Mouse (Mus musculus): ENCODE results near the gene Asphd2. TPM values are rescaled to one million over a fixed set of nuclear protein-coding genes. Genes with fewer than 3 reads are reported as not detected.
"Not testable (repeated sequence)": the region's sequence is repeated elsewhere in the genome, so short reads cannot be mapped to it uniquely, and the experiment has no call there.

Gene Asphd2
- polyA plus RNA-seq, 1 experiment from 2014 or later, result 5.4 TPM

GRCm38 (mm10) chr5:112418023-112418422, 23.4 kb upstream of the Asphd2 start:
- Histone ChIP-seq H3K36me3 (ENCODE audit: control insufficient read depth, insufficient read depth, low read length) (no peaks in the 10 kb centered on the region), H3K27me3 (ENCODE audit: control insufficient read depth, insufficient read depth, low read length) (peaks cover 25% of the 10 kb centered on the region), H3K4me3 (ENCODE audit: low read depth, low read length) (no peak overlapping the region), H3K9ac (ENCODE audit: low read depth, low read length) (no peak overlapping the region), H3K9me3 (replicated peaks; ENCODE audit: control insufficient read depth, low read length) (peaks cover 5% of the 10 kb centered on the region; the same call in 1 of the 2 replicates), H3K4me1 (ENCODE audit: control insufficient read depth, insufficient read depth, low read length) (no peaks in the 10 kb centered on the region), H3K4me2 (no peak overlapping the region), H3K27ac (ENCODE audit: low read depth, low read length) (no peak overlapping the region)
- WGBS (ENCODE audit: insufficient replicate concordance), result 55% methylated on average over 4 of the region's 4 CpGs
- no peak for ATAC-seq (replicated peaks; ENCODE audit: insufficient number of reproducible peaks, low FRiP score, low TSS enrichment)

- WGBS (ENCODE audit: insufficient replicate concordance), result 59% methylated on average over 5 of the region's 5 CpGs
- Histone ChIP-seq H3K36me3 (ENCODE audit: control insufficient read depth, insufficient read depth, low read length) (no peaks in the 10 kb centered on the region), H3K4me3 (ENCODE audit: low read depth, low read length) (no peak overlapping the region), H3K9me3 (replicated peaks; ENCODE audit: control insufficient read depth, low read length) (peaks cover 5% of the 10 kb centered on the region; the same call in 1 of the 2 replicates), H3K4me1 (ENCODE audit: control insufficient read depth, insufficient read depth, low read length) (peaks cover 2% of the 10 kb centered on the region; the same call in 1 of the 2 replicates), H3K4me2 (no peak overlapping the region), H3K27ac (ENCODE audit: low read depth, low read length) (no peak overlapping the region), H3K9ac (ENCODE audit: low read depth, low read length) (no peak overlapping the region), H3K27me3 (ENCODE audit: control insufficient read depth, insufficient read depth, low read length) (peaks cover 29% of the 10 kb centered on the region; the same call in 1 of the 2 replicates)
- no peak for ATAC-seq (replicated peaks; ENCODE audit: insufficient number of reproducible peaks, low FRiP score, low TSS enrichment)
These were observed 22.0 kb upstream of the Asphd2 start for GRCm38 (mm10) chr5:112416673-112417072.

GRCm38 (mm10) chr5:112412781-112413180, 18.1 kb upstream of the Asphd2 start:
- H3K27me3 ChIP-seq (ENCODE audit: control insufficient read depth, insufficient read depth, low read length), result peaks cover 13% of the 10 kb centered on the region; the same call in 1 of the 2 replicates
- H3K4me2 ChIP-seq; H3K9me3 ChIP-seq (replicated peaks; ENCODE audit: control insufficient read depth, low read length); H3K27ac ChIP-seq (ENCODE audit: low read depth, low read length); ATAC-seq (replicated peaks; ENCODE audit: insufficient number of reproducible peaks, low FRiP score, low TSS enrichment); H3K4me1 ChIP-seq (ENCODE audit: control insufficient read depth, insufficient read depth, low read length); H3K4me3 ChIP-seq (ENCODE audit: low read depth, low read length); H3K36me3 ChIP-seq (ENCODE audit: control insufficient read depth, insufficient read depth, low read length); H3K9ac ChIP-seq (ENCODE audit: low read depth, low read length): not testable (repeated sequence)
- WGBS (ENCODE audit: insufficient replicate concordance), result 78% methylated on average over 4 of the region's 4 CpGs

- no peak for ATAC-seq (replicated peaks; ENCODE audit: insufficient number of reproducible peaks, low FRiP score, low TSS enrichment)
- H3K4me2 ChIP-seq, result peak overlapping the region; percentile 20; the same call in 1 of the 2 replicates
- H3K4me3 ChIP-seq (ENCODE audit: low read depth, low read length), result no peak overlapping the region
- 14% methylated on average over 19 of the region's 19 CpGs for WGBS (ENCODE audit: insufficient replicate concordance)
- H3K27me3 ChIP-seq (ENCODE audit: control insufficient read depth, insufficient read depth, low read length), result peaks cover 12% of the 10 kb centered on the region; the same call in 1 of the 2 replicates
- H3K27ac ChIP-seq (ENCODE audit: low read depth, low read length), result no peak overlapping the region
- peaks cover 5% of the 10 kb centered on the region for H3K4me1 ChIP-seq (ENCODE audit: control insufficient read depth, insufficient read depth, low read length)
- H3K9me3 ChIP-seq (replicated peaks; ENCODE audit: control insufficient read depth, low read length), result peaks cover 5% of the 10 kb centered on the region; the same call in 1 of the 2 replicates
- no peaks in the 10 kb centered on the region for H3K36me3 ChIP-seq (ENCODE audit: control insufficient read depth, insufficient read depth, low read length)
- 0 out of 2 replicates have a peak overlapping the region, but pooled peaks have one; percentile 16 for H3K9ac ChIP-seq (ENCODE audit: low read depth, low read length)
These were observed 17.1 kb upstream of the Asphd2 start for GRCm38 (mm10) chr5:112411514-112412335.

GRCm38 (mm10) chr5:112411072-112411471, 16.4 kb upstream of the Asphd2 start:
- WGBS (ENCODE audit: insufficient replicate concordance), result 45% methylated on average over 11 of the region's 11 CpGs
- no peak overlapping the region for H3K27ac ChIP-seq (ENCODE audit: low read depth, low read length)
- H3K36me3 ChIP-seq (ENCODE audit: control insufficient read depth, insufficient read depth, low read length), result no peaks in the 10 kb centered on the region
- peaks cover 5% of the 10 kb centered on the region; the same call in 1 of the 2 replicates for H3K9me3 ChIP-seq (replicated peaks; ENCODE audit: control insufficient read depth, low read length)
- H3K4me1 ChIP-seq (ENCODE audit: control insufficient read depth, insufficient read depth, low read length), result peaks cover 6% of the 10 kb centered on the region
- no peak for ATAC-seq (replicated peaks; ENCODE audit: insufficient number of reproducible peaks, low FRiP score, low TSS enrichment)
- H3K27me3 ChIP-seq (ENCODE audit: control insufficient read depth, insufficient read depth, low read length), result peaks cover 12% of the 10 kb centered on the region; the same call in 1 of the 2 replicates
- H3K4me3 ChIP-seq (ENCODE audit: low read depth, low read length), result no peak overlapping the region
- H3K4me2 ChIP-seq, result no peak overlapping the region
- H3K9ac ChIP-seq (ENCODE audit: low read depth, low read length), result no peak overlapping the region

- Histone ChIP-seq H3K9me3 (replicated peaks; ENCODE audit: control insufficient read depth, low read length) (peaks cover 5% of the 10 kb centered on the region; the same call in 1 of the 2 replicates), H3K9ac (ENCODE audit: low read depth, low read length) (no peak overlapping the region), H3K36me3 (ENCODE audit: control insufficient read depth, insufficient read depth, low read length) (no peaks in the 10 kb centered on the region), H3K4me2 (no peak overlapping the region), H3K27me3 (ENCODE audit: control insufficient read depth, insufficient read depth, low read length) (peaks cover 12% of the 10 kb centered on the region; the same call in 1 of the 2 replicates), H3K27ac (ENCODE audit: low read depth, low read length) (no peak overlapping the region), H3K4me1 (ENCODE audit: control insufficient read depth, insufficient read depth, low read length) (peaks cover 11% of the 10 kb centered on the region), H3K4me3 (ENCODE audit: low read depth, low read length) (no peak overlapping the region)
- 48% methylated on average over 5 of the region's 5 CpGs for WGBS (ENCODE audit: insufficient replicate concordance)
- ATAC-seq (replicated peaks; ENCODE audit: insufficient number of reproducible peaks, low FRiP score, low TSS enrichment), result no peak
These were observed 14.6 kb upstream of the Asphd2 start for GRCm38 (mm10) chr5:112409274-112409673.

- H3K4me1 ChIP-seq (ENCODE audit: control insufficient read depth, insufficient read depth, low read length), result peaks cover 7% of the 10 kb centered on the region; the same call in 1 of the 2 replicates
- H3K27me3 ChIP-seq (ENCODE audit: control insufficient read depth, insufficient read depth, low read length), result no peaks in the 10 kb centered on the region; the same call in 1 of the 2 replicates
- H3K4me3 ChIP-seq (ENCODE audit: low read depth, low read length), result no peak overlapping the region
- no peak overlapping the region for H3K9ac ChIP-seq (ENCODE audit: low read depth, low read length)
- H3K27ac ChIP-seq (ENCODE audit: low read depth, low read length), result no peak overlapping the region
- WGBS (ENCODE audit: insufficient replicate concordance), result 9% methylated on average over 3 of the region's 3 CpGs
- peak; percentile 37 for ATAC-seq (replicated peaks; ENCODE audit: insufficient number of reproducible peaks, low FRiP score, low TSS enrichment)
- no peaks in the 10 kb centered on the region for H3K36me3 ChIP-seq (ENCODE audit: control insufficient read depth, insufficient read depth, low read length)
- no peak overlapping the region for H3K4me2 ChIP-seq
- H3K9me3 ChIP-seq (replicated peaks; ENCODE audit: control insufficient read depth, low read length), result no peaks in the 10 kb centered on the region
These were observed 11.4 kb upstream of the Asphd2 start for GRCm38 (mm10) chr5:112406017-112406416.

- Histone ChIP-seq H3K9me3 (replicated peaks; ENCODE audit: control insufficient read depth, low read length) (no peaks in the 10 kb centered on the region), H3K27ac (ENCODE audit: low read depth, low read length) (no peak overlapping the region), H3K36me3 (ENCODE audit: control insufficient read depth, insufficient read depth, low read length) (no peaks in the 10 kb centered on the region), H3K4me1 (ENCODE audit: control insufficient read depth, insufficient read depth, low read length) (peaks cover 7% of the 10 kb centered on the region; the same call in 1 of the 2 replicates), H3K4me2 (no peak overlapping the region), H3K9ac (ENCODE audit: low read depth, low read length) (no peak overlapping the region), H3K4me3 (ENCODE audit: low read depth, low read length) (no peak overlapping the region), H3K27me3 (ENCODE audit: control insufficient read depth, insufficient read depth, low read length) (peaks cover 2% of the 10 kb centered on the region; the same call in 1 of the 2 replicates)
- WGBS (ENCODE audit: insufficient replicate concordance), result 56% methylated on average over 3 of the region's 3 CpGs
- ATAC-seq (replicated peaks; ENCODE audit: insufficient number of reproducible peaks, low FRiP score, low TSS enrichment), result no peak
These were observed 7.8 kb upstream of the Asphd2 start for GRCm38 (mm10) chr5:112402437-112402836.

Data from heart, embryonic 11.5 days (tissue).